Mouse (Mus musculus): ENCODE results near the gene Ncmap.

Ncmap gene

GRCm38 (mm10) chr4:135397991-135398390 lies at the start of gene Ncmap:
TSS of gene Ncmap (minus strand) at chr4:135398227.
- no peak for DNase-seq

GRCm38 (mm10) chr4:135442473-135442872 lies 44.4 kb upstream of the Ncmap start:
- DNase-seq = no peak

- peak; percentile 43 for DNase-seq
Measured at GRCm38 (mm10) chr4:135439904-135440522, 42.0 kb upstream of the Ncmap start.

GRCm38 (mm10) chr4:135439188-135439647 lies 41.2 kb upstream of the Ncmap start:
- peak; percentile 61 for DNase-seq

GRCm38 (mm10) chr4:135437924-135438323 lies 39.9 kb upstream of the Ncmap start:
- DNase-seq = no peak

GRCm38 (mm10) chr4:135436291-135436690 lies 38.3 kb upstream of the Ncmap start:
- DNase-seq = peak; percentile 23

- DNase-seq = no peak
Measured at GRCm38 (mm10) chr4:135434395-135434789, 36.4 kb upstream of the Ncmap start.

GRCm38 (mm10) chr4:135433443-135434394 lies 35.7 kb upstream of the Ncmap start, which contains the start of gene Rcan3:
TSS of gene Rcan3 (minus strand) at chr4:135433853.
- DNase-seq = peak; percentile 84

- DNase-seq = no peak
Measured at GRCm38 (mm10) chr4:135433086-135433442, 35.0 kb upstream of the Ncmap start.

GRCm38 (mm10) chr4:135429990-135430760 lies 32.1 kb upstream of the Ncmap start:
- DNase-seq = no peak

GRCm38 (mm10) chr4:135429383-135429782 lies 31.4 kb upstream of the Ncmap start:
- no peak for DNase-seq

GRCm38 (mm10) chr4:135426587-135426986 lies 28.6 kb upstream of the Ncmap start:
- no peak for DNase-seq

- no peak for DNase-seq
Measured at GRCm38 (mm10) chr4:135425625-135426024, 27.6 kb upstream of the Ncmap start.

- no peak for DNase-seq
Measured at GRCm38 (mm10) chr4:135420961-135421360, 22.9 kb upstream of the Ncmap start.

- no peak for DNase-seq
Measured at GRCm38 (mm10) chr4:135420416-135420815, 22.4 kb upstream of the Ncmap start.

GRCm38 (mm10) chr4:135419996-135420395 lies 22.0 kb upstream of the Ncmap start:
- no peak for DNase-seq

- DNase-seq = no peak
Measured at GRCm38 (mm10) chr4:135416367-135416766, 18.3 kb upstream of the Ncmap start.

- no peak for DNase-seq
Measured at GRCm38 (mm10) chr4:135413491-135413890, 15.5 kb upstream of the Ncmap start.

- DNase-seq = peak; percentile 74
Measured at GRCm38 (mm10) chr4:135411633-135412032, 13.6 kb upstream of the Ncmap start.

GRCm38 (mm10) chr4:135406180-135406579 lies 8.2 kb upstream of the Ncmap start:
- no peak for DNase-seq

- no peak for DNase-seq
Measured at GRCm38 (mm10) chr4:135404916-135405315, 6.9 kb upstream of the Ncmap start.

- no peak for DNase-seq
Measured at GRCm38 (mm10) chr4:135404048-135404447, 6.0 kb upstream of the Ncmap start.

GRCm38 (mm10) chr4:135401881-135402280 lies 3.9 kb upstream of the Ncmap start:
- no peak for DNase-seq
